Comparison of ENCODE assay signal across 8 mouse cellular contexts in the genomic region with DNA sequence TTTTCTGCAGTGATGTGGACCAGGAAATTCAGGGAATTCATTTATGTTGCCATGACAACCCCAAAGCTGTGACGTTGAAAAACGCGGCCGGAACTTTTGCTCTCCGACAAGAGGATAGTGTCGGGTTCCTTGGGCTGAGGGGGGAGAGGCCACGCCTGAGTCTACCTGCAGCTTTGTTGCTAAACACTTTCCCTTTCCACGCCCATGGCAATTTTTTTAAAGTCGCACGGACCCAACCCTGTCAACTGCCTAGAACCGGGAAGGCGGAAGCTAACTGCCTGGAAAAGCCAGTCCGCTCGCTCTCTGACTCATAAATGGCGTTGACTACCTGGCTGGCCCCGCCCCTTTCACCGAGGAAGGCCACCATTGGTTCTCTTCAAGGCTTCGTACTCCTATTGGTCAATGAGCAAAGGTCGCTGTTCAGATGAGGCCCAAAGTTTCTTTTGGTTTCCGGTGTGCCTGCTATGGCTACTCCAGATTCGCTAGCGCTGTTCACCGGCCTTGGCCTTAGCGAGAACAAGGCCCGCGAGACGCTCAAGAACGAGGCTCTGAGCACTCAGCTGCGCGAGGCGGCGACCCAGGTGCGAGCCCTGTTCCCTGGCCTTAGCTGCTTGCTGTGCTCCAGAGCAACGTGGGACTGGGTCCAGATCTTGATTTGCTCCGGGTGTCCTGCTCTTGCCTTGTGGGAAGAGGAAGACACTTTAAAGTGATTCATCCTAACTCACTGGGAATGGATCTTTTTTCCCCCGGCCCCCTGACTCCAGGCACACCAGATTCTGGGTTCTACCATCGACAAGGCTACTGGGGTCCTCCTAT. TPM values are rescaled to one million over a fixed set of nuclear protein-coding genes. Genes with fewer than 3 reads are reported as not detected.
DNase-seq lines count a peak whose midpoint lies in the region; ATAC-seq lines count a peak whose summit lies in the region.

Gene Qars, plus strand, starts transcription at position 88 of the 816 bp plus-strand sequence.

- H3K36me3 ChIP-seq in hindbrain, embryonic 15.5 days: peaks cover 32% of the 10 kb centered on the region

- H3K4me3 ChIP-seq in hindbrain, embryonic 15.5 days: peak within 1 kb of the TSS; percentile 86

- H3K27me3 ChIP-seq in hindbrain, embryonic 15.5 days: no peaks in the 10 kb centered on the region

- WGBS in hindbrain, embryonic 15.5 days: under 1% methylated on average over 37 of the region's 37 CpGs

- H3K4me2 ChIP-seq in hindbrain, embryonic 15.5 days: peak within 1 kb of the TSS; percentile 92

- H3K9me3 ChIP-seq in hindbrain, embryonic 15.5 days: no peaks in the 10 kb centered on the region

- ATAC-seq in hindbrain, embryonic 15.5 days (ENCODE audit: low FRiP score, low read depth): peak; percentile 97

- peaks cover 20% of the 10 kb centered on the region for H3K4me1 ChIP-seq in hindbrain, embryonic 15.5 days (replicated peaks)

- DNase-seq in T-cell, adult 2 months (ENCODE audit: low spot score): peak; percentile 93
- peak; percentile 92 to 93 for DNase-seq in cerebellum, postnatal 36 days
- DNase-seq in frontal cortex, postnatal 36 days (ENCODE audit: low spot score in 2 of 2): peak; percentile 92 to 95
- DNase-seq in left cerebral cortex, adult 11 months (ENCODE audit: low spot score): peak; percentile 94
- peak; percentile 95 to 97 for DNase-seq in lung, postnatal 4 days
- peak; percentile 85 for DNase-seq in retina, postnatal 7 days (ENCODE audit: low read depth, low spot score)
- DNase-seq in urinary bladder, adult 2 months (ENCODE audit: low spot score): peak; percentile 77

- H3K27ac ChIP-seq in hindbrain, embryonic 15.5 days (replicated peaks): peak within 1 kb of the TSS; percentile 89

- H3K9ac ChIP-seq in hindbrain, embryonic 15.5 days: peak within 1 kb of the TSS; percentile 61

RNA-seq across cellular contexts. Expression of gene Qars, which starts in this region (rescaled TPM):
- polyA plus RNA-seq in hindbrain, embryonic 15.5 days (2015; fragmentation: Nextera tagmentation; extraction: Ambion mirVana): 62.8 and 63.8 TPM in 2 replicates
- 145 and 162 TPM in 2 replicates for polyA plus RNA-seq in urinary bladder, adult 2 months (2012; rRNA removed)

Comparison
In these comparisons a context has a peak if more than half of its experiments do, and no peak if none do; other contexts are left out.
1. Peak in every context shown above with its lines: DNase-seq, ATAC-seq, H3K4me3 ChIP-seq and H3K27ac ChIP-seq.